Mouse (Mus musculus): ENCODE data around the gene Scnn1a. TPM values are rescaled to one million over a fixed set of nuclear protein-coding genes. Genes with fewer than 3 reads are reported as not detected.

Scnn1a gene
- polyA plus RNA-seq, 1 experiment from 2014 or later: 0.44 TPM

DNA sequence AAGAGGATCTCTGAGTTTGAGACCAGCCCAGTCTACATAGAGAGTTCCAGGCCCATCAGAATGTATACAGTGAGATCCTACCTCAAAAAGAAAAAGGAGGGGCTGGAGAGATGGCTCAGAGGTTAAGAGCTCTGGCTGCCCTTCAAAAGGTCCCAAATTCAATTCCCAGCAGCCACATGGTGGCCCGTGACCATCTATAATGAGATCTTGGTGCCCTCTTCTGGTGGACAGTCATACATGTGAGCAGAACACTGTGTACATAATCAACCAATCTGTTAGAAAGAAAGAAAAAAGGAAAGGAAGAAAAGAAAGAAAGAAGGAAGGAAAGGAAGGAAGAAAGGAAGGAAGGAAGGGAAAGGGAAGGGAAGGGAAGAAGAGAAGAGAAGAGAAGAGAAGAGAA is 45.7 kb downstream of the Scnn1a start:
- H3K36me3 ChIP-seq: no peaks in the 10 kb centered on the region
- no peak overlapping the region for H3K27ac ChIP-seq (replicated peaks)
- no peak for ATAC-seq (ENCODE audit: low FRiP score)
- no peak overlapping the region for H3K4me2 ChIP-seq
- no peak overlapping the region for H3K9ac ChIP-seq (replicated peaks)
- peaks cover 38% of the 10 kb centered on the region for H3K27me3 ChIP-seq (replicated peaks)
- no peak overlapping the region for H3K4me3 ChIP-seq (replicated peaks)
- H3K4me1 ChIP-seq: peaks cover 23% of the 10 kb centered on the region
- H3K9me3 ChIP-seq (replicated peaks): no peaks in the 10 kb centered on the region
- WGBS: 73% methylated on average over 1 of the region's 1 CpGs

GRCm38 (mm10) chr6:125367758-125368371 is 47.4 kb downstream of the Scnn1a start:
- Histone ChIP-seq H3K9me3 (replicated peaks) (no peaks in the 10 kb centered on the region), H3K27me3 (replicated peaks) (peaks cover 26% of the 10 kb centered on the region), H3K9ac (replicated peaks) (no peak overlapping the region), H3K4me1 (peaks cover 15% of the 10 kb centered on the region), H3K27ac (replicated peaks) (no peak overlapping the region), H3K36me3 (no peaks in the 10 kb centered on the region), H3K4me2 (no peak overlapping the region), H3K4me3 (replicated peaks) (no peak overlapping the region)
- no peak for ATAC-seq (ENCODE audit: low FRiP score)
- 58% methylated on average over 4 of the region's 4 CpGs for WGBS

- no peaks in the 10 kb centered on the region for H3K9me3 ChIP-seq (replicated peaks)
- 44% methylated on average over 6 of the region's 6 CpGs for WGBS
- H3K27ac ChIP-seq (replicated peaks): no peak overlapping the region
- peaks cover 29% of the 10 kb centered on the region for H3K4me1 ChIP-seq
- no peak overlapping the region for H3K9ac ChIP-seq (replicated peaks)
- ATAC-seq (ENCODE audit: low FRiP score): no peak
- H3K4me3 ChIP-seq (replicated peaks): no peak overlapping the region
- H3K36me3 ChIP-seq: no peaks in the 10 kb centered on the region
- no peak overlapping the region for H3K4me2 ChIP-seq
- peaks cover 54% of the 10 kb centered on the region for H3K27me3 ChIP-seq (replicated peaks)
Observed at GRCm38 (mm10) chr6:125377042-125377441, 56.6 kb downstream of the Scnn1a start.

- H3K9me3 ChIP-seq (replicated peaks): no peaks in the 10 kb centered on the region
- H3K27ac ChIP-seq (replicated peaks): no peak overlapping the region
- WGBS: 42% methylated on average over 16 of the region's 16 CpGs
- H3K4me1 ChIP-seq: peaks cover 29% of the 10 kb centered on the region
- no peak overlapping the region for H3K4me2 ChIP-seq
- H3K36me3 ChIP-seq: no peaks in the 10 kb centered on the region
- peaks cover 61% of the 10 kb centered on the region for H3K27me3 ChIP-seq (replicated peaks)
- no peak for ATAC-seq (ENCODE audit: low FRiP score)
- H3K9ac ChIP-seq (replicated peaks): no peak overlapping the region
- H3K4me3 ChIP-seq (replicated peaks): no peak overlapping the region
Observed at GRCm38 (mm10) chr6:125377582-125378451, 57.4 kb downstream of the Scnn1a start.

GRCm38 (mm10) chr6:125378621-125379020 is 58.2 kb downstream of the Scnn1a start:
- Histone ChIP-seq H3K36me3 (no peaks in the 10 kb centered on the region), H3K4me2 (no peak overlapping the region), H3K9ac (replicated peaks) (no peak overlapping the region), H3K4me1 (peaks cover 29% of the 10 kb centered on the region), H3K9me3 (replicated peaks) (no peaks in the 10 kb centered on the region), H3K4me3 (replicated peaks) (no peak overlapping the region), H3K27ac (replicated peaks) (no peak overlapping the region), H3K27me3 (replicated peaks) (peaks cover 63% of the 10 kb centered on the region)
- 17% methylated on average over 6 of the region's 6 CpGs for WGBS
- ATAC-seq (ENCODE audit: low FRiP score): no peak

GRCm38 (mm10) chr6:125379781-125380180 is 59.3 kb downstream of the Scnn1a start:
- Histone ChIP-seq H3K27me3 (replicated peaks) (peaks cover 63% of the 10 kb centered on the region), H3K36me3 (no peaks in the 10 kb centered on the region), H3K4me3 (replicated peaks) (peak overlapping the region; percentile 36), H3K4me1 (peaks cover 29% of the 10 kb centered on the region), H3K27ac (replicated peaks) (no peak overlapping the region), H3K4me2 (peak overlapping the region; percentile 69), H3K9ac (replicated peaks) (no peak overlapping the region), H3K9me3 (replicated peaks) (no peaks in the 10 kb centered on the region)
- no peak for ATAC-seq (ENCODE audit: low FRiP score)
- 4% methylated on average over 9 of the region's 9 CpGs for WGBS

DNA sequence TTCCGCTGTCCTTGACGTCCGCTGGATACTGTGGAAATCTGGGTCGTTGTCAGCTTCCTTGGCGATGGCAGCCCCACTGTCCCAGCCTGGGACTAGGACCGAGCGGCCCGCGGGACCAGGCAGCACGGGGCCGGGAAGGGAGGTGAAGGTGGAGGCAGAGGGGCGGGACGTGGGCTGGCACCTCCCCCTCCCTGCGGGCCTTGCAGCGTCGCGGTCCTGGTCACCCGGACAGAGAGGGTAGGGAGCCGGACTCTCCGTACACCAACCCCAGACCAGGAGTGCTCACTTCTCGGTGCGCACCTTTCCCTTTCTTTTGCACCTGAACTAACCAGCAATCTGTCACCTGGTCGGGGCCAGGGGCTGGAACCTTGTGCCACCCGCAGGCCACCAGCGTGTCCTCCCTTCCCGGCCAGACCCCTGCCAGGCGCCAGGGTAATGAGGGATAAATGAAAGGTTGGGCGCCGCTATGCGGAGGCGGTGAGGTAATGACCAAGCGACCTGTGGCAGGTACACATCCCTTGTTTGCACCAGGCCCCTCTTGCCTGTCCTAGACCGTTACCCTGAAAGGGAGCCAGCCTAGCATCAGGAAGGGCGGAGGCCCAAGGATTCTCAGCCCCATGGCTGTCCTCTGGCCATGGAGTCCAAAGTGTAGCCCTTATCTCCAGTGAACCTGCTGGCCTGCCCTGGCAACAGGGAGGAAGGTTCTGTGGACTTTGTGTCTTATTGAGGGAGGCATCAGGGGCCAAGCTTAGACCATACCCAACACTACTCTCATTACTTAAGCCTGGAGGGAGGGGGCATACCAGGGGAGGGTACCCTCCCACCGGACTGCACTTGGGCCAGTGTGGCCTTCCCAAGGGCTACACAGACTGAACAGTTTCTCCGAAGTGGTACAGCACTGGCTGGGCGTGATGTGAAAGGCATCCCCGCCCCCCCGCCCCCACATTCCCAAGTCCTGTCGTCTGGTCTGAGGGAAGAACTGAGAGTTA is 60.2 kb downstream of the Scnn1a start, which contains the start of gene Plekhg6:
Gene Plekhg6, minus strand, starts transcription at position 422 of the 989 bp plus-strand sequence.
- Histone ChIP-seq H3K4me3 (replicated peaks) (peak within 1 kb of the TSS; percentile 36), H3K4me1 (peaks cover 29% of the 10 kb centered on the region), H3K27ac (replicated peaks) (no peak within 1 kb of the TSS), H3K36me3 (no peaks in the 10 kb centered on the region), H3K9me3 (replicated peaks) (no peaks in the 10 kb centered on the region), H3K27me3 (replicated peaks) (peaks cover 62% of the 10 kb centered on the region), H3K9ac (replicated peaks) (peak within 1 kb of the TSS; percentile 23; the same call in 1 of the 2 replicates), H3K4me2 (peak within 1 kb of the TSS; percentile 69)
- 7% methylated on average over 36 of the region's 40 CpGs for WGBS
- 0 out of 2 replicates have a peak, but pooled peaks have one; percentile 6 for ATAC-seq (ENCODE audit: low FRiP score)

GRCm38 (mm10) chr6:125382024-125382423 is 61.6 kb downstream of the Scnn1a start:
- no peak overlapping the region for H3K4me2 ChIP-seq
- no peak overlapping the region for H3K9ac ChIP-seq (replicated peaks)
- no peak overlapping the region for H3K27ac ChIP-seq (replicated peaks)
- peaks cover 58% of the 10 kb centered on the region for H3K27me3 ChIP-seq (replicated peaks)
- no peaks in the 10 kb centered on the region for H3K36me3 ChIP-seq
- H3K4me3 ChIP-seq (replicated peaks): no peak overlapping the region
- ATAC-seq (ENCODE audit: low FRiP score): no peak
- H3K4me1 ChIP-seq: peaks cover 27% of the 10 kb centered on the region
- WGBS: 70% methylated on average over 2 of the region's 2 CpGs
- no peaks in the 10 kb centered on the region for H3K9me3 ChIP-seq (replicated peaks)

- Histone ChIP-seq H3K4me1 (peaks cover 5% of the 10 kb centered on the region), H3K27me3 (replicated peaks) (peaks cover 25% of the 10 kb centered on the region), H3K9me3 (replicated peaks) (no peaks in the 10 kb centered on the region), H3K27ac (replicated peaks) (no peak overlapping the region), H3K4me2 (no peak overlapping the region), H3K36me3 (no peaks in the 10 kb centered on the region), H3K4me3 (replicated peaks) (no peak overlapping the region), H3K9ac (replicated peaks) (no peak overlapping the region)
- no peak for ATAC-seq (ENCODE audit: low FRiP score)
- WGBS: 61% methylated on average over 11 of the region's 11 CpGs
Observed at GRCm38 (mm10) chr6:125385066-125385974, 64.9 kb downstream of the Scnn1a start.

DNA sequence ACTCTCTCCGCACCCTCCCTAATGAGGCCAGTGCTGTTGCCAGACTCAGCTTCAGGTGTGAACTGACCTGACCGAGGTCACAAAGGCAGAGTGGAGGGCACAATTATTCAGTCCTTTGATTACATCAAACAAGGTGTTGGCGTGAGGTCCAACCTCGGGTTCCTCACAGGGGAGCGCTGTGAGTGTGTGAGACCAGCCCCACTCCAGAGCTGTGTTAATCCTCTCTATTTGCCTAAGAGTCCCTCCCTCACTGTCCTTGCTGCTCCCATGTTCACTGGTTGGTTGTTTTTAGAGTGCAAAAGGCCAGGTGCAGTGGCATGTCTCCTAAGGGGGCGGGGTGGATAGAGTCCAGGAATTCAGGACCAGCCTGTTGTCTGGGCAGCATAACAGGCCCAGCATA is 65.6 kb downstream of the Scnn1a start:
- no peaks in the 10 kb centered on the region for H3K36me3 ChIP-seq
- no peaks in the 10 kb centered on the region for H3K9me3 ChIP-seq (replicated peaks)
- no peaks in the 10 kb centered on the region for H3K4me1 ChIP-seq
- H3K27me3 ChIP-seq (replicated peaks): peaks cover 18% of the 10 kb centered on the region
- no peak overlapping the region for H3K4me3 ChIP-seq (replicated peaks)
- H3K4me2 ChIP-seq: no peak overlapping the region
- no peak overlapping the region for H3K27ac ChIP-seq (replicated peaks)
- ATAC-seq (ENCODE audit: low FRiP score): no peak
- 78% methylated on average over 6 of the region's 6 CpGs for WGBS
- no peak overlapping the region for H3K9ac ChIP-seq (replicated peaks)

Measured in neural tube, embryonic 15.5 days (tissue).